Mouse (Mus musculus) heart, postnatal 0 days (tissue): ENCODE data around the gene Slc24a1. TPM values are rescaled to one million over a fixed set of nuclear protein-coding genes. Genes with fewer than 3 reads are reported as not detected.

Experiments used
- ATAC-seq: fragments of 200-750 bp; cut with Nextera tagmentation; 2 replicates; pipeline ENCODE4 v1.8.0; 2017; ENCODE audit warnings: low read depth, moderate number of reproducible peaks, moderate library complexity; ENCODE audit not compliant: insufficient read depth
- DNase-seq: peaks from one replicate; pipeline ENCODE4 v3.0.0-alpha.2; 2016; ENCODE audit warnings: low spot score
- H3K27ac ChIP-seq: fragments of 300-500 bp; sonication (generic); 2 replicates; pipeline ENCODE4 v1.5.1; 2014; ENCODE audit warnings: low read depth, mild to moderate bottlenecking
- H3K27me3 ChIP-seq: fragments of 300-500 bp; sonication (generic); 2 replicates; pipeline ENCODE4 v1.6.1; 2014; ENCODE audit warnings: low read length, mixed read lengths; ENCODE audit not compliant: control insufficient read depth, insufficient read depth
- H3K36me3 ChIP-seq: fragments of 300-500 bp; sonication (generic); replicated peaks from 2 replicates; pipeline ENCODE4 v1.6.1; 2014; ENCODE audit warnings: low read length, mixed read lengths; ENCODE audit not compliant: control insufficient read depth, insufficient read depth
- H3K4me1 ChIP-seq: fragments of 300-500 bp; sonication (generic); 2 replicates; pipeline ENCODE4 v1.6.1; 2014; ENCODE audit warnings: antibody characterized with exemption; ENCODE audit not compliant: control insufficient read depth, insufficient read depth
- H3K4me2 ChIP-seq: fragments of 300-500 bp; sonication (generic); 2 replicates; pipeline ENCODE4 v1.6.1; 2014; ENCODE audit warnings: low read depth, mild to moderate bottlenecking, low read length, moderate library complexity
- H3K4me3 ChIP-seq: fragments of 300-500 bp; sonication (generic); 2 replicates; pipeline ENCODE4 v1.5.1; 2014; ENCODE audit warnings: low read depth, low read length
- H3K9ac ChIP-seq: fragments of 300-500 bp; sonication (generic); replicated peaks from 2 replicates; pipeline ENCODE4 v1.6.1; 2014; ENCODE audit warnings: low read depth, low read length, mixed read lengths
- H3K9me3 ChIP-seq: fragments of 300-500 bp; sonication (generic); replicated peaks from 2 replicates; pipeline ENCODE4 v1.6.1; 2016; ENCODE audit warnings: low read length; ENCODE audit not compliant: control insufficient read depth
- CTCF ChIP-seq: IDR thresholded peaks from 2 replicates; pipeline ENCODE4 v1.5.1; 2016; ENCODE audit warnings: antibody characterized with exemption, control low read depth, low read depth
- EP300 ChIP-seq: IDR thresholded peaks from 2 replicates; pipeline ENCODE4 v1.6.1; 2016; ENCODE audit warnings: antibody characterized with exemption, low read depth
- WGBS: fragments of 180-500 bp; shearing (Covaris S2); extraction: QIAGEN DNeasy Blood & Tissue Kit; methylation state at CpG from one replicate; pipeline ENCODE4 v1.1.7; 2014; 5-methylcytosine and 5-hydroxymethylcytosine counted together
- polyA plus RNA-seq: library from polyadenylated mRNA; unstranded; fragments of >200 nt; fragmentation: Nextera tagmentation; extraction: Ambion mirVana; gene quantifications from 2 replicates; pipeline ENCODE4 v1.2.1, GENCODE M21; 2015
- total RNA-seq: library from RNA; depleted of rRNA; stranded (reverse); fragments of >200 nt; gene quantifications from 2 replicates; pipeline ENCODE4 v1.2.3, GENCODE M21; 2014; ENCODE audit warnings: low replicate concordance

The Slc24a1 gene
- total and polyA plus RNA-seq, 2 experiments from 2014 or later: 0.05 TPM; not detected in 1

DNA sequence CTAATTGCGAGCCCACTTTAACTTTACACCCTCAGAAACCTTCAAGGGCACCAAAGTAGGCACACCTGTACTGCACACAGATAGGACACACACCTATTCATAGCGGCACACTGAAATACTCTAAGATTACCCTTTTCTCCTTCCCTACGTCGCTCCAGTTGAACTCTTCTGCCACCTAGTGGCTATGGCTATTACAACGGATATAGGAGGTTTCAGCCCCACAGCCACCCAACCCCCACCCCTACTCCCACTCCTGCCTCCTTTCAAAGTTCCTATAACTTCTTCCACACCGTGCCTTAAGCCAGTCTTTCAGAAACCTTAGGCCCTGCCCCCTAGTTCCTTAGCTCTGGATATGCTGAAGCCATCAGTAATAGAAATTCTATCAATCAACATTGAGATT is 14.9 kb downstream of the Slc24a1 start:
- H3K36me3 ChIP-seq: no peaks in the 10 kb centered on the region
- H3K9me3 ChIP-seq: no peaks in the 10 kb centered on the region
- no peak overlapping the region for H3K9ac ChIP-seq
- H3K27me3 ChIP-seq: no peaks in the 10 kb centered on the region
- no peak overlapping the region for H3K27ac ChIP-seq
- ATAC-seq (no peak; the same call in 1 of the 2 replicates), DNase-seq (peak; percentile 71)
- no peak overlapping the region for H3K4me3 ChIP-seq
- TF ChIP-seq CTCF: peak; percentile 86
- TF ChIP-seq EP300: no peak
- WGBS: 6% methylated on average over 6 of the region's 6 CpGs
- no peak overlapping the region for H3K4me2 ChIP-seq
- peaks cover 35% of the 10 kb centered on the region for H3K4me1 ChIP-seq

- H3K27ac ChIP-seq: peak overlapping the region; percentile 70
- TF ChIP-seq EP300 (peak; percentile 79), CTCF (no peak)
- 18% methylated on average over 15 of the region's 15 CpGs for WGBS
- H3K4me1 ChIP-seq: peaks cover 48% of the 10 kb centered on the region
- H3K4me3 ChIP-seq: no peak overlapping the region
- H3K4me2 ChIP-seq: no peak overlapping the region
- H3K27me3 ChIP-seq: no peaks in the 10 kb centered on the region
- no peaks in the 10 kb centered on the region for H3K9me3 ChIP-seq
- DNase-seq (peak; percentile 68), ATAC-seq (peak; percentile 69)
- H3K36me3 ChIP-seq: no peaks in the 10 kb centered on the region
- H3K9ac ChIP-seq: no peak overlapping the region
These were observed 17.2 kb downstream of the Slc24a1 start for GRCm38 (mm10) chr9:64934015-64934754.

DNA sequence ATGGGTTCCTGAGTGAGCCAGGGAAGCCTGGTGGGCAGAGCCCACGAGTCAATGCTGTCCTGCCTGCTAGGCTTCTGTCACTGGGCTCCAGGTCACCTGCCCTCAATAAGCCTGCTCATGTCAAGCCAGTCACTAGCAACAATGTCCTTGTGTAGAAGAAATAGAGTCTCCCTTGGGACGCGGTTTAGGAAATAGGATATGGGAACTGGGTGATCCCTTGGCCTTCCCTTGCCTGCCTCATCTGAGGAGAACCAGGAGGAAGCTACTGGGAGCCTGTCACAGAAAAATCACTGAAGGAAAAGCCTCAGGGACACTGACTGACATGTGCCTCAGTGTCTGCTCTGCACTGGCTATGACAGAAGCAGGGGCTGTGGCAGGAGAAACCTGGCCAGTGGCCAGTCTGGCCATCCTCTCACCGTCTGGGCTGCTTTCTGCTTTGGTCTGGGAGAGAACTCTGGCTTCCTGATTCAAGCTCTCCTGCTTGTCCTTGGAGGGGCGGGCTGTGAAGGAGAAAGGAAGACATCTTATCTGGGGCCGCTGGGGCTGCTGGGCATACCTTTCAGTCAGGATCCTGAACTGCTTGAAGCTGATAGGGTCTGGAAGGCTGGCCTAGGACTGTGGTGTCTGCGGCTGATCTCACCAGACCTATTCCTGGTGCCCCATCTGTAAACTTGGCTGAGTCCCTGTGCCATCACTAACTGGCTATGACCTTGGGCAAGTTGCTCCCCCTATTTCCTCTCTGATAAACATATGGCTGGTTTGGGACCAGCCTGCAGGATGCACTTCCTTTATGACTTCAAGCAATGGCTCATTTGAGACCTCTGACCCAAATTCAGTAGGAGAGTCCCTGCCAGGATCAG is 19.4 kb downstream of the Slc24a1 start:
- peaks cover 58% of the 10 kb centered on the region for H3K4me1 ChIP-seq
- no peak for DNase-seq
- ATAC-seq: no peak

GRCm38 (mm10) chr9:64930256-64930655 is 21.2 kb downstream of the Slc24a1 start:
- DNase-seq (no peak), ATAC-seq (no peak)
- Histone ChIP-seq H3K9ac (no peak overlapping the region), H3K27ac (no peak overlapping the region), H3K4me1 (peaks cover 72% of the 10 kb centered on the region), H3K9me3 (no peaks in the 10 kb centered on the region), H3K4me2 (no peak overlapping the region), H3K36me3 (no peaks in the 10 kb centered on the region), H3K4me3 (no peak overlapping the region), H3K27me3 (no peaks in the 10 kb centered on the region)
- 75% methylated on average over 4 of the region's 4 CpGs for WGBS
- TF ChIP-seq CTCF (no peak), EP300 (no peak)

More for the DNA sequence above, 19.4 kb downstream of the Slc24a1 start:
- TF ChIP-seq EP300 (0 out of 2 replicates have a peak, but pooled peaks have one; percentile 40), CTCF (no peak)
- Histone ChIP-seq H3K27me3 (no peaks in the 10 kb centered on the region), H3K4me2 (no peak overlapping the region), H3K4me3 (no peak overlapping the region), H3K9ac (no peak overlapping the region), H3K9me3 (no peaks in the 10 kb centered on the region), H3K36me3 (no peaks in the 10 kb centered on the region), H3K27ac (peak overlapping the region; percentile 70)
- 33% methylated on average over 6 of the region's 7 CpGs for WGBS

GRCm38 (mm10) chr9:64926201-64926991 is 25.0 kb downstream of the Slc24a1 start:
- H3K4me3 ChIP-seq: no peak overlapping the region
- DNase-seq (peak; percentile 96), ATAC-seq (peak; percentile 97)
- 26% methylated on average over 8 of the region's 8 CpGs for WGBS
- no peaks in the 10 kb centered on the region for H3K36me3 ChIP-seq
- no peak overlapping the region for H3K9ac ChIP-seq
- peaks cover 36% of the 10 kb centered on the region for H3K4me1 ChIP-seq
- H3K27ac ChIP-seq: peak overlapping the region; percentile 85
- no peaks in the 10 kb centered on the region for H3K9me3 ChIP-seq
- TF ChIP-seq CTCF (no peak), EP300 (peak; percentile 96)
- H3K27me3 ChIP-seq: no peaks in the 10 kb centered on the region
- no peak overlapping the region for H3K4me2 ChIP-seq
